Mouse (Mus musculus) erythroid progenitor cell, adult 5-6 weeks (primary cell): ENCODE measurements around the gene Rtp1. TPM values are rescaled to one million over a fixed set of nuclear protein-coding genes. Genes with fewer than 3 reads are reported as not detected.

Experiments used
- ATAC-seq: replicated peaks from 2 replicates; pipeline ENCODE4 v1.8.0; 2016; ENCODE audit warnings: moderate number of reproducible peaks, mild to moderate bottlenecking, moderate TSS enrichment, inconsistent platforms; ENCODE audit not compliant: poor library complexity, low FRiP score, severe bottlenecking
- total RNA-seq, 2 experiments: library from RNA; stranded (forward) in 1 of 2; stranded (reverse) in 1 of 2; fragments of 150-400 nt in 1 of 2; fragments of 186-747, 209-891 nt in 1 of 2; gene quantifications; 2 replicates each; pipeline versions ENCODE4 v1.2.3 to v1.2.4; 2015 to 2017; ENCODE audit warnings: low replicate concordance in 2 of 2

Rtp1 gene
- total RNA-seq, 2 experiments from 2014 or later = not detected

DNA sequence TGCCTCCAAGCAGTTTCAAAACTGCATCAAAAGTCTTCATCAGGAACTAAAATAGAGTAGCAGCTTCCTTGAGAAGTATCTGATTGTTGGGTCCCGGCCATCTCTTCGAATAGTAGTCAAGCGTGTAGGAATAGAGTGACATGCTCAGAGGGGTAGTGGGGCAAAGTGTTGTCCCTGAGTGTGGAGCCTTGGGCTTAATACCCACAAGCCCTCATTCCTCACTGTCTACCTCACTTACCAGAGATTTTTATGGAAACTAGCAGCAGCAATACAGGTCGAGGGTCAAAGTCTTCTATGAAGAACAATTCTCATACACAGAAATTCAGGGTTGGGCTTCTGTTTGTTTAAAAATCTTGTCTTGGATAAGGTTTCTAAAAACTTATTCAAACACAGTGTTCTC lies 21.9 kb downstream of the Rtp1 start:
- ATAC-seq = no peak

DNA sequence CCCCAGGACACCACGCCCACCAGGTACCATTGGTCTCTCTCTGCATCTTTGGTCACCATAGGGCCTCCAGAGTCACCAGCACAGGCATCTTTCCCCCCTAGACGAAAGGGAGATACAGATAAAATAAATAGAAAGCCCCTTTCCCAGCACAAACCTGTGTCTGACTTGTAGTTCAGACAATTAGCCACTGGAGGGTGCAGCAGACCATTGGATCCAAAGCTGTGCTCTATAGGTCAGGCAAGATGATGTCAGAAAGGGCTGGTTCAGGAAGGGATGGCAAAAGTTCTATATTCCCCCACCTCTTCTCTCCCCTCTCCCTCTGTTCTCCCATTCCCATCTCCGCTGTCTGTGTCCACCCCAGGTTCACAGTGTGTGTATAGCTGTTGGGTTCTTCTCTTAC lies 23.5 kb downstream of the Rtp1 start:
- no peak for ATAC-seq

- ATAC-seq = no peak
Observed at GRCm38 (mm10) chr16:23454376-23454775, 25.4 kb downstream of the Rtp1 start.

GRCm38 (mm10) chr16:23456534-23456933 lies 27.6 kb downstream of the Rtp1 start:
- ATAC-seq = no peak

- no peak for ATAC-seq
Observed at GRCm38 (mm10) chr16:23457338-23457737, 28.4 kb downstream of the Rtp1 start.

DNA sequence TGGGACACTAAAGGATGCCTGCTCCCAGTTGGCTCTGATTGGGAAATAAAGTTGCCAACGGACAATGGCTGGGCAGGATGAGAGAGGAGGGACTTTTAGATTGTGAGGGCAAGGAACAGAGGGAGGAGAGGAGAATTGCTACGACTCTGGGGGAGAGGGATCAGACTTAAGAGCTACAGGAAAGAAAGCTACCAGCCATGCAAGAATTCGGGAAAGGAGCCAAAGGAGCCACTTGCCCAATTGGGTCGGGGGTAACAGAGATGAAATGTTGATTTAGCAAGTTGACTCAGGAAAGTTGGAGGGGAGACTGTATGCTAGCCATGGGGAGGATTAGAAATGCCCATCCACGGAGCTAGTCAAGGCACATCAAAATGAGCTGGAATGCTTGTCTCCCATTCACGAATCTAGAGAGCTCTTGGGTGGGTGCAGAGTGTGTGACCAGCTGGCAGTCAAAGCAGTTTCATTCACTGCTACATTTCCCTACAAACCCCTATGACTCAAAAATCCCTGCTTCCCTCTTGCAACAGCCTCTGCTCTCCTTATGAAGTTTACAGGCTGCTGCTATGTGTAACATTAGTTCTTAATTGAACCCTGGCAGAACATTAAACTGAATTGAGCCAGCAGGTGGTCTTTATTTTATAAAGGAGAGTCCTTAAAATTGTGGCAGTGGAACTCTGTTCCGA lies 30.1 kb downstream of the Rtp1 start:
- ATAC-seq = no peak

GRCm38 (mm10) chr16:23463671-23464347 lies 34.9 kb downstream of the Rtp1 start:
- ATAC-seq = no peak

DNA sequence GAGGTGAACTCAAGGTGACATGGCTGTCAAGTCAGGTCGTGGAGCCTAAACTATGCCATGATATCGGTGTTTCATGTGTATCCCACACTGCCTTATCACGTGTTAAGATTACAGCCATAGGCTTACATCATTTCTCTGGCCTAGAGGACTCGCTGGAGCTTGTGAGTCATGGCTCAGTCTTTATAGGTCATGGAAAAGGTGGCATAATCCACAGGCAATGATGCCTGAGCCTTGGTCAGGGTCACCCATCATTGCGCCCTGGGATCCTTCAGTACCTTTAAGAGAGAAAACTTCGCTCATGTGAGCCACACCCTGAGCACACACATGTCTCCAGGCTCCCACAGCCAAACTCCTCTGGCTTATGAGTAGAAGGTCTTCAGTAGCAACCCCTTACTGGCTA lies 42.6 kb downstream of the Rtp1 start:
- ATAC-seq = no peak

DNA sequence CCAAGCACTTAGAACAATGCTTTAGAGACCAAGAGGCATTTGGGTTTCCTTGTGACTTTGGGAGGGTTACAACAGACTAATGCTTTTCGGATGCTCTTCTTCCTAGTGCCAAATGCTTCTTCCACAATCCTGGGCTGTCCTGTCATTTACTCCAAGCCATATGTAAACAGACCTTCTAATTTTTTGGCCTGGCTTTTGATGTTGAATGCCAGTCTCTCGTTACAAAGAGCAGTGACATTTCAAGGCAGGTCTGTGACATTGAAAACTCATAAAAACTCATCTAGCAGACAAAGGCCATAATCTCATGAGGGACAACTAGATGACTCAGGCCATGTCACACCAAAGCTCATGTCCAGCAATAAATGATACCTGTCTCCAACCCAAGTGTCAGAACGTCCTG lies 43.1 kb downstream of the Rtp1 start:
- ATAC-seq = no peak

DNA sequence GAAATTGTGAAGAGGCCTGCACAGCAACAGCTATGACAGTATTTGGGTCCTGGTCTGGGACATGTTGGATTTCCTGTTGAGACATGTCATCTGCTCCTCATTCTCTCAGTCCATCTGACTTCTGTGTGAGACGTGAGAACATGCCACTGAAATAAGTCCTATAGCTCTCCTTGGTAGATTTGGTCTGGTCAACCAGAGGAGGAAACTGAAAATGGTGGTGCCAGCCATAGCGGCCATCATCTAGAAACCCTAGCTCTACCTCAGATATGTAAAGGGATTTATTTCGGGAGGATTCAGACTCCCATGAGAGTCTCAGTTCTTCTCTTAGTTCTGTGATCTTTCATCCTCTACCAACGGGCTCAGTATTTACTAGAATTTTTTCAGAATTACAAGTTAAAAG lies 46.7 kb downstream of the Rtp1 start:
- no peak for ATAC-seq

- no peak for ATAC-seq
Observed at GRCm38 (mm10) chr16:23476598-23476997, 47.7 kb downstream of the Rtp1 start.

DNA sequence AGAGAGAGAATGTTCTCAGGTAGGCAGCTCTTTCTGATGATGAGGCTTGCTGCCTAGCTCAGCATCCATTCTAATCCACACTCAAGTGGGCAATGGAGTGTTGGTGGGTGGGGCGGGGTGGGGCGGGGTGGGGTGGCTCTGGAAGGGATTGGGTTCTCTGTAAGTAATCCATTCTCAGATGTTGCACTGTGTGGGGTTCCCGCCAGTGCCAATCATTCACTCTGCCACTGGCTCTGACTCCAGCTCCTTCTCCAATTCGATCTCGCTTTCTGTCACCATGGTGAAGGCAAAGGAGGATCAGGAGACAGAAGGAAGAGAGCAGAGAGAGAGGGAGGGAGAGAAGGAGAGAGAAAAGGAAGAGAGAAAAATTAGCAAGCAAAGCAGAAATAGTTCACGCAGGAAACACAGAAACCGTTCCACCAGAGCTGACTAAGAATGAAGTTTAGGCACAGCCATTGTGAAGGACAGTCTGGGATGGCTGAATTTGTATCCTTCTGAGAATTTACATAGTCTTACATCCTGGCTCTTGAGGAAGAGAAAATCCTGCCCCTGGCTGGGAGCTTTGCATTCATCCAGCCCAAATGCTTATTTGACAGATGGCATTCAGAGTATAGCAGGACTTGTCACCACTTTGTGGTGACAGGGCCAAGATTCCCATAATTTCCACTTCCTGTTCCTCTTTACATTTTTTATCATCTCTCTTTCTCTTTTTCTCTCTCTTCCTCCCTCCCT lies 51.1 kb downstream of the Rtp1 start:
- ATAC-seq = no peak

GRCm38 (mm10) chr16:23482218-23482617 lies 53.3 kb downstream of the Rtp1 start:
- ATAC-seq = no peak

GRCm38 (mm10) chr16:23482846-23483245 lies 53.9 kb downstream of the Rtp1 start:
- ATAC-seq = no peak

DNA sequence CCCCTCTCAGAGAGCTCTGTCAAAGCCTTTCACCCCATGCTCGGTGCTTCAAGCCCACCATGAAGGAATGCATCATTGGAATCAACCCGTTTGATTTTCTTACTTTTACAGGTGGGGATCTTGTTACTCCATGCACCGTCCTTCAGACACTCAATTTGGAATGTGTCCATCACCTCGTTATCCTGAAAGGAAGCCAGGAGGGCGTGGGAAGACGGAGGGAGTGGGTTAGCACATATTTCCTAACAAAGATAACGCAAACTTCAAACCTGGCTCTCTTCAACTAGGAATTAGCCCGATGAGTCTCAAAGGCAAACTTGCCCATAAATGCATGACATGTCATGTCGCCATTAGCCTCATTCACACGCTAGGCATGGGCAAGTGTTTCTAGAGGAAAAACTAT lies 54.4 kb downstream of the Rtp1 start:
- no peak for ATAC-seq

Other genes starting within 250 kb of the Rtp1 start
- gene St6gal1, start 204.4 kb upstream of the Rtp1 start, total RNA-seq (2015; ENCODE audit: low replicate concordance) = 4.3 and 7.5 TPM in 2 replicates
- 3.2 and 3.9 TPM in 2 replicates for gene St6gal1, start 204.4 kb upstream of the Rtp1 start, total RNA-seq (2017; ENCODE audit: low replicate concordance)
- gene Rtp4, start 91.2 kb downstream of the Rtp1 start, total RNA-seq (2015; ENCODE audit: low replicate concordance) = 11.9 and 16.3 TPM in 2 replicates
- gene Rtp4, start 91.2 kb downstream of the Rtp1 start, total RNA-seq (2017; ENCODE audit: low replicate concordance) = 4.5 and 7.2 TPM in 2 replicates
- gene Masp1, start 91.7 kb downstream of the Rtp1 start, total RNA-seq (2015; ENCODE audit: low replicate concordance) = not detected in 2 replicates
- not detected in 2 replicates for gene Masp1, start 91.7 kb downstream of the Rtp1 start, total RNA-seq (2017; ENCODE audit: low replicate concordance)